Mouse (Mus musculus): ENCODE results near the gene Mpdu1. TPM values are rescaled to one million over a fixed set of nuclear protein-coding genes. Genes with fewer than 3 reads are reported as not detected.

Gene Mpdu1
- total RNA-seq, 2 experiments from 2014 or later: 11.8 to 12.1 TPM

DNA sequence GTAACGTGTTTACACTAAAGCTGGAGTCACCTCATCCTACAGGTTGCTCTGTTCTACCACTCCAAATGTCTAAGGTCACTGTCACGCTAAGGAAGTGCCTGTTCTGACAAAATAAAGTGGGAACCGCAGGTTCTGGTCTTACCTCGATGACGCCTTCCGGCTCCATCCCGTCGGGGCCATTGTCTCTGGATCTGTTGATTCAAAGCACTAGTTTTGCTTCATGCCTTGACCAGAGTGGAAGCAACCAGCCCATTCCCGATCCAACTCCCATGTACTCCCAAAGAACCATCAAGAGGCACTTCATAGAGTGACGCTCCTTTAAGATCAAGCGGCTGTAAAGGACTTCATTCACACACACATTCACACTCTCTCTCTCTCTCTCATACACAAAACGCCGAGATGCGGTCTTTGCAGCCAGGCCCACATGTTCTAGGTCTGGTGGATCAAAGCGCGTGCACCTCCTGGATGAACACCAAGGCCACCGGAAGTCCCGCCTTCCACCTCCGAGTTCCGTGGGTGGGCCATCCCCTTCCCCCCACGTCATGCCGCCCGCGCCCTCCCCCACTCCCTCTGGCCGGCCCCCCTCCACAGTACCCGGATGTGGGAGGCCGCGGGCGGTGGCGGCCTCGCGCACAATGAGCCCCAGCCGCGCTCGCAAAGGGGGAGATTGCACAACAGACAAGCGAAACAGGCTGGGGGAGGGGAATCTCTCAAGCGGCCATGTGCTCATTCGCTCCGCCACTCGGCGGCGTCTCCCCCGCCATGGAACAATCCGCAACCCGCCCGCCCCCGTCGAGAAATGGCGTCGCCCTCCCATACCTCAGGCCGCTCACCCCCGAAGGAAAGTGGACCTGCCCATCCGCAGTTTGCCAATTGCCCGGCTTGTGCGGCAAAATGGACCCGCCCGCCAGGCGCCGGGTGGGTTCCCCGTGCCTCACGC lies 8.6 kb upstream of the Mpdu1 start:
- peak; percentile 97 for DNase-seq
- intact Hi-C loops (cut with DNase I; ENCODE audit: low total_unique reads): no loop called here

DNA sequence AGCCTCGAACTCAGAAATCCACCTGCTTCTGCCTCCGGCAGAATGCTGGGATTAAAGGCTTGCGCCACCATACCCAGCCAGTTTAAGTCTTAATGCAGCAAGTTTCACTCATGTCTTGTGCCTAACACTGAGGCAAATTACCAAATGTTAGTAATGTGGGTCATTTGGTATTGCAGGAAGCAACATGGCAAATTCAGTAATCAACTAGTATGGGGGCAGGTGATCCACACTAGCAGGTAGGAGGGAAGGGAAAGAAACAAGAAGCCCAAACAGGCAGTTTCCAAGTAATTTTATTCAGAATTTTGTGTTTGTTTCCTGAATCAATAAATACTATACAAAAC lies 4.2 kb upstream of the Mpdu1 start:
- intact Hi-C loops (cut with DNase I; ENCODE audit: low total_unique reads): loop anchor here (5.0 kb wide), 1 partner anchor 39 kb away; no protein-coding TSS in a partner anchor

GRCm38 (mm10) chr11:69665961-69666664 lies 3.7 kb upstream of the Mpdu1 start, which contains the start of gene Cd68:
TSS of gene Cd68 (minus strand) at chr11:69666153.
- intact Hi-C loops (cut with DNase I; ENCODE audit: low total_unique reads): loop anchor here (5.0 kb wide), 1 partner anchor 39 kb away; no protein-coding TSS in a partner anchor
- DNase-seq: no peak

More for the DNA sequence above, 4.2 kb upstream of the Mpdu1 start:
- no peak for DNase-seq

GRCm38 (mm10) chr11:69665457-69665960 lies 3.1 kb upstream of the Mpdu1 start:
- DNase-seq: no peak
- intact Hi-C loops (cut with DNase I; ENCODE audit: low total_unique reads): loop anchor here (5.0 kb wide), 1 partner anchor 38 kb away; no protein-coding TSS in a partner anchor

GRCm38 (mm10) chr11:69664841-69665240 lies 2.4 kb upstream of the Mpdu1 start:
- no peak for DNase-seq
- intact Hi-C loops (cut with DNase I; ENCODE audit: low total_unique reads): loop anchor here (5.0 kb wide), 1 partner anchor 38 kb away; no protein-coding TSS in a partner anchor

DNA sequence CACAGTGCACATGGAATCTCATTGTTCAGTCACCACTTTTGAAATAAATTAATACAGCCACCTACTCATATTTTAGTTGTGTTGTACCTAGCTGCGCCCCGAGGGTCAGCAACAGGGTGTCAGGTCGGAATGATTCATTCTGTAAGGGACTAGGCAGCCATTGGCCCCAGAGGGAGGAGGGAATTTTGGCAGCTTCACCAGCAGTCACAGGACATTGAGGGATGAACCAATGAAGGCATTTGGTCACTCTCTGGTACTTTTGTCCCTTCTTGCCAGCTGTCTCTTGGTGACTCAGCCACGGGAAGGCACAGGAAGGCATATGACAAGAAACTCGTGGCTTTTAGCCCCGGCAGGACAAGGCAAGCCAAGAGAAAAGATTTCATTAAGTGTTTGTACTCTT lies 1.4 kb upstream of the Mpdu1 start:
- DNase-seq: no peak
- intact Hi-C loops (cut with DNase I; ENCODE audit: low total_unique reads): no loop called here

DNA sequence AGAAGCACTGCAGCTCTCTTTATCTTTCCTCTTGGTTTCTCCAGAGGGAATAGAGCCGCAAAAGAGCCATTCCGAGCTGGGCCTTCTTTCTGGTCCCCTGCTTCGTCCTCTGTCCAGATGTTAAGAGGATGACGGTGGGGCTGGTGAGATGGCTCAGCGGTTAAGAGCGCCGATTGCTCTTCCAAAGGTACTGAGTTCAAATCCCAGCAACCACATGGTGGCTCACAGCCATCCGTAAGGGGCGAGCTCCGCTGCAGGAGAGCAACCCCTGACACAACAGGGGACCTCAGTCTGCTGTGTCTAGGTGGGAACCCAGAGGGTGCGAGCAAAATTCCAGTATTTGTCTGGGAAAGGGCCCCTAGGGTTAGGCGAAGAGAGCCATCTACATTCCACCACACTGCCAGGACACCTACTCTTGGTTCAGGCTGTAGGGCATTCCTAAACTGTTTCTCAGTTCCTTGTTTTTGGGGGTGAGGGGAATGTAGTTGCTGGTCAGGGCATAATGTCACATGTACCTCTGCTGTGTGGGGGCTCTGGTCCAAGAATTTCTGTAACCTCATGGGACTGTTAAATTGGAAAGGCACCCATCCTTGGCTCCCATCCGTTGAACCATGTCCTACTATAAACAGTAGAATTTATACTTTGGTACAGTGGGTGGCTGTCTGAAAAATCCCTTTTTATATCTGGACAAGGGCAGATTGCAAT lies 677 bp upstream of the Mpdu1 start:
- DNase-seq: no peak
- intact Hi-C loops (cut with DNase I; ENCODE audit: low total_unique reads): no loop called here

GRCm38 (mm10) chr11:69661221-69661881 lies 1.1 kb downstream of the Mpdu1 start:
- DNase-seq: no peak
- intact Hi-C loops (cut with DNase I; ENCODE audit: low total_unique reads): no loop called here

- intact Hi-C loops (cut with DNase I; ENCODE audit: low total_unique reads): no loop called here
These were observed 5.0 kb downstream of the Mpdu1 start for GRCm38 (mm10) chr11:69657462-69657881.

GRCm38 (mm10) chr11:69656617-69657461 lies 5.6 kb downstream of the Mpdu1 start:
- intact Hi-C loops (cut with DNase I; ENCODE audit: low total_unique reads): no loop called here

More at GRCm38 (mm10) chr11:69657462-69657881, 5.0 kb downstream of the Mpdu1 start:
- no peak for DNase-seq

GRCm38 (mm10) chr11:69656065-69656455 lies 6.4 kb downstream of the Mpdu1 start:
- no peak for DNase-seq
- intact Hi-C loops (cut with DNase I; ENCODE audit: low total_unique reads): no loop called here

More at GRCm38 (mm10) chr11:69656617-69657461, 5.6 kb downstream of the Mpdu1 start:
- DNase-seq: no peak

- intact Hi-C loops (cut with DNase I; ENCODE audit: low total_unique reads): no loop called here
- peak; percentile 70 for DNase-seq
These were observed 7.0 kb downstream of the Mpdu1 start, which contains the start of gene Sox15 for GRCm38 (mm10) chr11:69655264-69656064. TSS of gene Sox15 (plus strand) at chr11:69655314.

DNA sequence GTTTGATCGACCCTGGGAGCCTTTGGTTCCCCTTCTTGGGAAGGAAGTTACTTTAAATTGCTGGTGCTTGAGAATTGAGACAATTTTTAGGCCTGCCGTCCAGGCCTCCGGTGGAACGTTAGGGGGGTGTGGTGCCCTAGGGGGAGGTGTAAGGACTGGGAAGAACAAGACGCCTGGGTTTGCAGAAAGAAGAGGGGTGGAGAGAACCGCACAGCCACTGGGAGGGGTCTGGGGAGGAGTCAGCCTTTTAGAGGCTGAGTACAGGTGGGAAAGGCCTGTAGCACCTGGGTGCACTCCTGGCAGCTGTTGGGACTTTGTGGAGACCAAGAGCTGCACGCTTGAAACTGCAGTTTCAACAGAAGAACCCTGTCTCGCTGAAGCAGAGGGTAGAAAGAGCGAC lies 7.7 kb downstream of the Mpdu1 start:
- no peak for DNase-seq
- intact Hi-C loops (cut with DNase I; ENCODE audit: low total_unique reads): no loop called here

GRCm38 (mm10) chr11:69653399-69653798 lies 9.0 kb downstream of the Mpdu1 start:
- DNase-seq: no peak
- intact Hi-C loops (cut with DNase I; ENCODE audit: low total_unique reads): no loop called here

DNA sequence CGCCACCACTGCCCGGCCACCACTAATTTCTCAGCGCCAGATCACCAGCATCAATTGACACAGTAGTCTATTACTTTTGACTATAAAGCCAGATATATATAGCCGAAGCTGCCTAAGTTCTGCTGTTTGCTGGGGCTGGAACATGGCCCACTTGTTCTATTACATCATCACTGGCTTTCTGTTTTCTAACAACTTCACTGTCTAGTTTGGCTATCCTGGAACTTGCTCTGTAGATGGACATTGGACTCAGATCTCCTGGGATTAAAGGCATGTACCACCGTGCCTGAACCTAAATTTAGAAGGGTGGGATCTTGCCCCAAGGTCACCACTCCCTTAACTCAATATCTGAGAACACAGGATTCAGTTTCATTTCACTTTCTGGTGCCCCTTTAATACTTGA lies 16.6 kb downstream of the Mpdu1 start:
- intact Hi-C loops (cut with DNase I; ENCODE audit: low total_unique reads): no loop called here
- DNase-seq: no peak

DNA sequence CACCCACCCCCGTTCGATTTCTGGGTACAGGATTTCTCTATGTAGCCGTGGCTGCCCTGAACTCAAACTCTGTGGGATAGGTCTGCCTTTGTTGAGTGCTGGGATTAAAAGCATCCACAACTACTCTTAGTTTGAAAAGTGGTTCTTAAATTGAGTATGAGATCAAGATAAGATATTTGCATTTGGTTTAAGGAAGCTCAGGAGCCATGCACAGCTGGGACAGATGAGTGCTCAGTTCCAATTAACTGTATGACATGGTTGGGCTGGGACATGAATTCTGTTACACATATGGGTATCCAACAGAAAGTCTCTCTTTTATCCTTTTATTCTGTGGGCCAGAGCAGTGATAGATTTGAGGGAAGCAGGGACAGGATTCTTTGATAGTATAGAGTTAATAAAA lies 27.0 kb downstream of the Mpdu1 start:
- intact Hi-C loops (cut with DNase I; ENCODE audit: low total_unique reads): no loop called here
- DNase-seq: no peak

GRCm38 (mm10) chr11:69633128-69633866 lies 29.1 kb downstream of the Mpdu1 start:
- DNase-seq: peak; percentile 80

More at GRCm38 (mm10) chr11:69633128-69633866, 29.1 kb downstream of the Mpdu1 start:
- intact Hi-C loops (cut with DNase I; ENCODE audit: low total_unique reads): no loop called here
